Comparison of ENCODE assay signal across 20 mouse cellular contexts in genomic region chr15:51271632-51272312, GRCm38 (mm10).
DNase-seq lines count a peak whose midpoint lies in the region; ATAC-seq and TF ChIP-seq lines count a peak whose summit lies in the region.
"Had no signal": no experiment of that assay in that cellular context is flagged by ENCODE, and none has a peak within 500 bp of the region (broad histone marks: within the 10 kb centered on the region; RNA-seq: fewer than 3 reads in every experiment).

No protein-coding gene starts in this region.

- 70% methylated on average over 9 of the region's 9 CpGs for WGBS in forebrain, postnatal 0 days
- WGBS in forebrain, embryonic 14.5 days, result 80% methylated on average over 9 of the region's 9 CpGs
- WGBS in midbrain, postnatal 0 days, result 79% methylated on average over 9 of the region's 9 CpGs
- WGBS in midbrain, embryonic 15.5 days, result 87% methylated on average over 9 of the region's 9 CpGs

- peak; percentile 19 for DNase-seq in forebrain, postnatal 0 days
- DNase-seq in forebrain, embryonic 14.5 days (ENCODE audit: low spot score), result no peak
- peak; percentile 2 for DNase-seq in heart, postnatal 25 days (ENCODE audit: low spot score)
- DNase-seq in heart, postnatal 4 days, result no peak
- peak; percentile 66 for DNase-seq in midbrain, postnatal 0 days (ENCODE audit: low spot score)
- peak; percentile 11 to 49 for DNase-seq in layer of hippocampus, postnatal 14 days (ENCODE audit: low spot score in 2 of 2)
- DNase-seq: adrenal gland, postnatal 14 days; kidney, adult 18-20 months; kidney, postnatal 10 days; left cerebral cortex, postnatal 4 days; midbrain, embryonic 14.5 days; retina, postnatal 1 day had no signal

- no peaks in the 10 kb centered on the region for H3K36me3 ChIP-seq in forebrain, postnatal 0 days (ENCODE audit: insufficient read depth)
- H3K36me3 ChIP-seq in forebrain, embryonic 14.5 days (ENCODE audit: control insufficient read depth, insufficient read depth, low read length), result no peaks in the 10 kb centered on the region
- H3K36me3 ChIP-seq in midbrain, postnatal 0 days (ENCODE audit: insufficient read depth, low read length), result no peaks in the 10 kb centered on the region
- no peaks in the 10 kb centered on the region for H3K36me3 ChIP-seq in midbrain, embryonic 15.5 days (replicated peaks)
- H3K36me3 ChIP-seq: embryonic facial prominence, embryonic 13.5 days; forebrain, embryonic 10.5 days; liver, embryonic 12.5 days; lung, embryonic 15.5 days had no signal

- ATAC-seq in forebrain, postnatal 0 days, result peak; percentile 91
- ATAC-seq in forebrain, embryonic 14.5 days, result no peak
- ATAC-seq in midbrain, postnatal 0 days (ENCODE audit: low FRiP score), result peak; percentile 68
- no peak for ATAC-seq in midbrain, embryonic 15.5 days (replicated peaks)
- ATAC-seq in megakaryocyte progenitor cell, adult 5-6 weeks (replicated peaks; ENCODE audit: poor library complexity), result no peak
- ATAC-seq: activated CD4-positive, CD25-positive, alpha-beta regulatory T cell, adult 4 months; liver, embryonic 12.5 days; Patski had no signal

- no peak overlapping the region for H3K4me3 ChIP-seq in forebrain, postnatal 0 days (ENCODE audit: low read depth, low read length)
- H3K4me3 ChIP-seq in forebrain, embryonic 14.5 days (ENCODE audit: low read depth, low read length), result no peak overlapping the region
- H3K4me3 ChIP-seq in midbrain, postnatal 0 days (ENCODE audit: low read depth, low read length), result no peak overlapping the region
- H3K4me3 ChIP-seq in midbrain, embryonic 15.5 days, result no peak overlapping the region
- H3K4me3 ChIP-seq: embryonic facial prominence, embryonic 13.5 days; forebrain, embryonic 10.5 days; liver, embryonic 12.5 days; lung, embryonic 15.5 days had no signal

- no peaks in the 10 kb centered on the region for H3K4me1 ChIP-seq in forebrain, postnatal 0 days (ENCODE audit: insufficient read depth)
- no peaks in the 10 kb centered on the region for H3K4me1 ChIP-seq in forebrain, embryonic 14.5 days (ENCODE audit: control insufficient read depth, insufficient read depth, low read length)
- no peaks in the 10 kb centered on the region for H3K4me1 ChIP-seq in midbrain, postnatal 0 days (ENCODE audit: insufficient read depth, low read length)
- H3K4me1 ChIP-seq in midbrain, embryonic 15.5 days, result no peaks in the 10 kb centered on the region
- H3K4me1 ChIP-seq: forebrain, embryonic 10.5 days; liver, embryonic 12.5 days had no signal

- no peak overlapping the region for H3K9ac ChIP-seq in forebrain, postnatal 0 days
- no peak overlapping the region for H3K9ac ChIP-seq in forebrain, embryonic 14.5 days (ENCODE audit: low read length)
- no peak overlapping the region for H3K9ac ChIP-seq in midbrain, postnatal 0 days (replicated peaks; ENCODE audit: low read length, poor library complexity, severe bottlenecking)
- H3K9ac ChIP-seq in midbrain, embryonic 15.5 days, result no peak overlapping the region
- H3K9ac ChIP-seq: embryonic facial prominence, embryonic 13.5 days; liver, embryonic 12.5 days; lung, embryonic 15.5 days had no signal

- no peak for TF ChIP-seq CTCF in forebrain, postnatal 0 days (IDR thresholded peaks at IDR 0.05; ENCODE audit: low read depth)
- no peak for TF ChIP-seq CTCF in midbrain, postnatal 0 days (IDR thresholded peaks at IDR 0.05)

- no peaks in the 10 kb centered on the region for H3K9me3 ChIP-seq in forebrain, postnatal 0 days (ENCODE audit: low read length)
- no peaks in the 10 kb centered on the region for H3K9me3 ChIP-seq in forebrain, embryonic 14.5 days (replicated peaks; ENCODE audit: control insufficient read depth, low read length)
- H3K9me3 ChIP-seq in midbrain, postnatal 0 days (ENCODE audit: low read length), result no peaks in the 10 kb centered on the region
- H3K9me3 ChIP-seq in midbrain, embryonic 15.5 days, result no peaks in the 10 kb centered on the region
- H3K9me3 ChIP-seq: embryonic facial prominence, embryonic 13.5 days; forebrain, embryonic 10.5 days; liver, embryonic 12.5 days; lung, embryonic 15.5 days had no signal

- H3K4me2 ChIP-seq in forebrain, postnatal 0 days (ENCODE audit: low read depth), result no peak overlapping the region
- H3K4me2 ChIP-seq in forebrain, embryonic 14.5 days (ENCODE audit: low read length), result no peak overlapping the region
- no peak overlapping the region for H3K4me2 ChIP-seq in midbrain, postnatal 0 days (ENCODE audit: low read depth, low read length, poor library complexity, severe bottlenecking)
- no peak overlapping the region for H3K4me2 ChIP-seq in midbrain, embryonic 15.5 days
- H3K4me2 ChIP-seq: embryonic facial prominence, embryonic 13.5 days; liver, embryonic 12.5 days; lung, embryonic 15.5 days had no signal

- intact Hi-C loops in heart, postnatal 25 days (cut with DNase I), result no loop called here

- no peak overlapping the region for H3K27ac ChIP-seq in forebrain, postnatal 0 days (ENCODE audit: low read depth, low read length)
- no peak overlapping the region for H3K27ac ChIP-seq in forebrain, embryonic 14.5 days (ENCODE audit: low read depth, low read length)
- no peak overlapping the region for H3K27ac ChIP-seq in midbrain, postnatal 0 days (ENCODE audit: low read depth, low read length)
- H3K27ac ChIP-seq in midbrain, embryonic 15.5 days, result no peak overlapping the region
- H3K27ac ChIP-seq: embryonic facial prominence, embryonic 13.5 days; forebrain, embryonic 10.5 days; liver, embryonic 12.5 days; lung, embryonic 15.5 days had no signal

- H3K27me3 ChIP-seq in forebrain, postnatal 0 days (ENCODE audit: insufficient read depth, low read length), result no peaks in the 10 kb centered on the region
- H3K27me3 ChIP-seq in forebrain, embryonic 14.5 days (replicated peaks; ENCODE audit: control insufficient read depth, insufficient read depth, low read length), result no peaks in the 10 kb centered on the region
- no peaks in the 10 kb centered on the region for H3K27me3 ChIP-seq in midbrain, postnatal 0 days (ENCODE audit: insufficient read depth, low read length)
- H3K27me3 ChIP-seq in midbrain, embryonic 15.5 days (replicated peaks), result no peaks in the 10 kb centered on the region
- H3K27me3 ChIP-seq: embryonic facial prominence, embryonic 13.5 days; liver, embryonic 12.5 days; lung, embryonic 15.5 days had no signal

Comparison
In these comparisons a context has a peak if more than half of its experiments do, and no peak if none do; other contexts are left out.
1. ATAC-seq: peak in forebrain, postnatal 0 days (single experiment) and midbrain, postnatal 0 days (single experiment); none in forebrain, embryonic 14.5 days (single experiment), midbrain, embryonic 15.5 days (single experiment) and megakaryocyte progenitor cell, adult 5-6 weeks (single experiment).
2. DNase-seq: peak in forebrain, postnatal 0 days (single experiment), heart, postnatal 25 days (single experiment), midbrain, postnatal 0 days (single experiment) and layer of hippocampus, postnatal 14 days (2 of 2); none in forebrain, embryonic 14.5 days (single experiment) and heart, postnatal 4 days (single experiment).